Mouse (Mus musculus): ENCODE results near the gene Rpf2. TPM values are rescaled to one million over a fixed set of nuclear protein-coding genes. Genes with fewer than 3 reads are reported as not detected.

Gene Rpf2
- 85.7 and 87.0 TPM in 2 replicates for polyA plus RNA-seq (2014; fragmentation: Nextera tagmentation; extraction: Ambion mirVana)

DNA sequence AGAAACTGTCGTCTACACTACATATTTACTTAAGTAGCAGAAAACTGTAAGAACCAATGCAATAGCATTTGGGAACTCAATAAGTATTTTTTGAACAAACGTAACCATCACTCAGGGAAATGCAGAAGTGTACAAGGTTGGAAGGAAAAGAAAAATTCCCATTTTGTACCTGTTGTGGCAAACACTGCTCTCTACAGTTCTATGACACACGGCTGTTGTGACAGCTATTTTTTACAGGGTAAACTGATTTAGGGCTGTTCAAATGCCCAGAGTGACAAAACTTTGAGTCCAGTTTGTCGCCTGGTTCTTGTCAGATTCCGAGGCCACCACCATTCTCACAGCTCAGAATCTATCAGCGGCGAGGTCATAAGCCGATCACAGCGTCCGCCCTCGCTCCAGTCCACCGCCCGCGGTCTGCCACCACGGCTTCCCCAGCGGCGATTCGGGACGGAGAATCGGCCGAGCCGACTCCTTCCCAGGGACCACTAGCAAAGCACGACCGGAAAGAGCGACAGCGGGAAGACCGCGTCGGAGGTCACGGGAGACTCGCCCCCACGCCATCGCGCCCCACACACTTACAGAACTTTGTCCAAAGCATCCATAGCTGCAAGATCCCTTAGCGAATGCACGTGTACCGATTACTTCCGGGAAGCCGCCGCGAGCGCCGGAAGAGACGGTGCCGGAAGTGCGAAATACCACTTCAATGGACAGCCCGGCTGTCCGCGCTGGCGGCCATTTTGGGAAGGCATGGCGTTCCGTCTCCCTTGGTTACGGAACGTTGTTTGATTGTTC, at the start of gene Rpf2:
Gene Rpf2 (minus strand): TSS at position 663 of the 792 bp plus-strand sequence.
- 1% methylated on average over 54 of the region's 54 CpGs for WGBS
- ATAC-seq (ENCODE audit: insufficient read depth, low FRiP score, low TSS enrichment), result peak; percentile 93
- H3K27me3 ChIP-seq (ENCODE audit: control insufficient read depth, insufficient read depth, low read length), result no peaks in the 10 kb centered on the region
- H3K4me2 ChIP-seq (ENCODE audit: low read depth), result peak within 1 kb of the TSS; percentile 51
- H3K9ac ChIP-seq (ENCODE audit: low read length), result peak within 1 kb of the TSS; percentile 71
- H3K4me1 ChIP-seq (ENCODE audit: control insufficient read depth, insufficient read depth, low read length), result no peaks in the 10 kb centered on the region
- H3K27ac ChIP-seq (ENCODE audit: low read depth, low read length), result peak within 1 kb of the TSS; percentile 46; the same call in 1 of the 2 replicates
- peaks cover 11% of the 10 kb centered on the region for H3K36me3 ChIP-seq (ENCODE audit: control insufficient read depth, insufficient read depth, low read length)
- H3K4me3 ChIP-seq (ENCODE audit: low read depth, low read length), result peak within 1 kb of the TSS; percentile 77
- DNase-seq (ENCODE audit: low spot score), result peak; percentile 92
- H3K9me3 ChIP-seq (ENCODE audit: control insufficient read depth, low read length), result no peaks in the 10 kb centered on the region

DNA sequence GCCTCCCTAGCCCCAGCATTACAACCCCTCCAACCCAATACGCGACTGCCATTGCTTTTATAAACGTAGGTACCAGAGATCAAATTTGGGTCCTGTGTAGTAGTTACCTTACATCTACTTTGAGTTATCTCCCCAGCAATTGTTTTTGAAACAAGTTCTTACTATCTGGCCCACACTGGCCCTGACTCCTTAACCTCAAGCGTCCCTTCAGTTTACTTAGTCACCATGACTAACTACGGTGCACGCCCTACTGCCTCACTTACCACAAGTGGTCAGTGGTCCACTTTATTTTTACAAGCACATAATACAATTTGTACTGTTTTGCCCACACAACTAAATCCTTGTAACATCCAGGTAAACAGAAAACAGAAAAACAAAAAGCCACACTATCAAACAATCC, 45.8 kb upstream of the Rpf2 start:
- DNase-seq (ENCODE audit: low spot score) (no peak), ATAC-seq (ENCODE audit: insufficient read depth, low FRiP score, low TSS enrichment) (no peak)
- Histone ChIP-seq H3K27ac (ENCODE audit: low read depth, low read length) (no peak overlapping the region), H3K4me2 (ENCODE audit: low read depth) (no peak overlapping the region), H3K9me3 (ENCODE audit: control insufficient read depth, low read length) (no peaks in the 10 kb centered on the region), H3K27me3 (ENCODE audit: control insufficient read depth, insufficient read depth, low read length) (no peaks in the 10 kb centered on the region), H3K36me3 (ENCODE audit: control insufficient read depth, insufficient read depth, low read length) (no peaks in the 10 kb centered on the region), H3K4me3 (ENCODE audit: low read depth, low read length) (no peak overlapping the region), H3K4me1 (ENCODE audit: control insufficient read depth, insufficient read depth, low read length) (no peaks in the 10 kb centered on the region), H3K9ac (ENCODE audit: low read length) (no peak overlapping the region)
- WGBS, result 94% methylated on average over 6 of the region's 6 CpGs

DNA sequence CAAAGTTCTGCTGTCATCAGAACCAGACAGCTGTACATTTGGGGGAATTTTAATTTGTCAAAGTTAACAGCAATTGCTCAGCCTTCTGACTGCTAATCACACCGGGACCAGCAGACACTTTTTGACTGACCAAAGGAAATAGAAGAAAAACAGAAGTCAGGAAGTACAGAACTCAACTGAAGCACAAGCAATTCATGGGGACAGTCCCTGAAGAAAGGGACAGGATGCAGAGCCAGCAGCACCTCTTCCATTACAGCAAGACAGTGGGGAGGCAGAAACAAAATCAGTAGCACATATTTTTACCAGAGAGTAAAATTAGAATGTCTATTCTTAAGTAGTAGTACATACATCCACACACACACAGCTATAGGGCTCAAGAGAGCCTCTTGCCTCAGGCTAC, 39.9 kb upstream of the Rpf2 start:
- Histone ChIP-seq H3K9ac (ENCODE audit: low read length) (no peak overlapping the region), H3K27ac (ENCODE audit: low read depth, low read length) (no peak overlapping the region), H3K27me3 (ENCODE audit: control insufficient read depth, insufficient read depth, low read length) (no peaks in the 10 kb centered on the region), H3K4me1 (ENCODE audit: control insufficient read depth, insufficient read depth, low read length) (no peaks in the 10 kb centered on the region), H3K36me3 (ENCODE audit: control insufficient read depth, insufficient read depth, low read length) (peaks cover 3% of the 10 kb centered on the region), H3K4me2 (ENCODE audit: low read depth) (no peak overlapping the region), H3K4me3 (ENCODE audit: low read depth, low read length) (no peak overlapping the region), H3K9me3 (ENCODE audit: control insufficient read depth, low read length) (no peaks in the 10 kb centered on the region)
- no peak for DNase-seq (ENCODE audit: low spot score)
- 90% methylated on average over 1 of the region's 1 CpGs for WGBS
- no peak for ATAC-seq (ENCODE audit: insufficient read depth, low FRiP score, low TSS enrichment)

DNA sequence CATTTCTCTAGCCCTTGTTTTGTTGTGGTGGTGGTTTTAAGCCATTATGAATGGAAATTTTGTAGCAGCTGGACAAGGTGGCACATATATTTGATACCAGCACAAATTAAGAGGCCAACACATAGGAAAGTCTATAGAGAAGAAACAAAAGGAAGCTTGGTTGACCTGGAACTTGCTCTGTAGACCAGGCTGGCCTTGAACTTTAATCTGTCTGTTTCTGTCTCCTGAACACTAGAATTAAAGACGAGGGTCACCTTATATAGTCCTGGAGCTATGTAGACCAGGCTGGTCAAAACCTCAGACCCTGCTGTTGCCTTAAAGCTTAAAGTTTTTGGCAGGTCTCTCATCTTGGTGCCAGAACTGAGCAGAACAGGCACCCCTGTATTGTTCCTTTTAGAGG, 38.7 kb upstream of the Rpf2 start:
- H3K36me3 ChIP-seq (ENCODE audit: control insufficient read depth, insufficient read depth, low read length), result peaks cover 3% of the 10 kb centered on the region
- ATAC-seq (ENCODE audit: insufficient read depth, low FRiP score, low TSS enrichment) (no peak), DNase-seq (ENCODE audit: low spot score) (no peak)
- no peaks in the 10 kb centered on the region for H3K9me3 ChIP-seq (ENCODE audit: control insufficient read depth, low read length)
- no peak overlapping the region for H3K27ac ChIP-seq (ENCODE audit: low read depth, low read length)
- H3K9ac ChIP-seq (ENCODE audit: low read length), result no peak overlapping the region
- no peaks in the 10 kb centered on the region for H3K4me1 ChIP-seq (ENCODE audit: control insufficient read depth, insufficient read depth, low read length)
- H3K27me3 ChIP-seq (ENCODE audit: control insufficient read depth, insufficient read depth, low read length), result no peaks in the 10 kb centered on the region
- H3K4me2 ChIP-seq (ENCODE audit: low read depth), result no peak overlapping the region
- H3K4me3 ChIP-seq (ENCODE audit: low read depth, low read length), result no peak overlapping the region
- WGBS, result 79% methylated on average over 1 of the region's 1 CpGs

DNA sequence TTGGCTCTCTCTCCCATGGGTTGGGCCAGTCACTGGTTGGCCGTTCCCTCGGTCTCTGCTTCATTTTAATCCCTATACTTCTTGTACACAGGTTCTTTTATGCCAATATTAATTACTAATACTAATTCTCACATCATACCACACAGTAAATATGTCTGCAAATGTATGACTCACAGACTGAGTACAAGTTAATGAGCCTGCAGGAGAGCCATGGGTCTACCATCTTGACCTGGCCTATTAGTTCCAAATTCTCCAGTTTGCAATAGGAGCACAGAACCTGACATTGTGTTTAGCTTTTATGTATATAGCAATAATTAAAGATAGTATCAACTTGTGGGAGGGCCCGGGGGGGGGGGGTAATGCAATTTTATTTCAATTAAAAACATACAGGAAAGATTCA, 38.2 kb upstream of the Rpf2 start:
- H3K36me3 ChIP-seq (ENCODE audit: control insufficient read depth, insufficient read depth, low read length), result peaks cover 3% of the 10 kb centered on the region
- no peak overlapping the region for H3K4me3 ChIP-seq (ENCODE audit: low read depth, low read length)
- H3K4me2 ChIP-seq (ENCODE audit: low read depth), result no peak overlapping the region
- H3K9ac ChIP-seq (ENCODE audit: low read length), result no peak overlapping the region
- WGBS, result 91% methylated on average over 3 of the region's 3 CpGs
- no peaks in the 10 kb centered on the region for H3K4me1 ChIP-seq (ENCODE audit: control insufficient read depth, insufficient read depth, low read length)
- H3K9me3 ChIP-seq (ENCODE audit: control insufficient read depth, low read length), result no peaks in the 10 kb centered on the region
- DNase-seq (ENCODE audit: low spot score), result no peak
- no peak for ATAC-seq (ENCODE audit: insufficient read depth, low FRiP score, low TSS enrichment)
- no peak overlapping the region for H3K27ac ChIP-seq (ENCODE audit: low read depth, low read length)
- no peaks in the 10 kb centered on the region for H3K27me3 ChIP-seq (ENCODE audit: control insufficient read depth, insufficient read depth, low read length)

DNA sequence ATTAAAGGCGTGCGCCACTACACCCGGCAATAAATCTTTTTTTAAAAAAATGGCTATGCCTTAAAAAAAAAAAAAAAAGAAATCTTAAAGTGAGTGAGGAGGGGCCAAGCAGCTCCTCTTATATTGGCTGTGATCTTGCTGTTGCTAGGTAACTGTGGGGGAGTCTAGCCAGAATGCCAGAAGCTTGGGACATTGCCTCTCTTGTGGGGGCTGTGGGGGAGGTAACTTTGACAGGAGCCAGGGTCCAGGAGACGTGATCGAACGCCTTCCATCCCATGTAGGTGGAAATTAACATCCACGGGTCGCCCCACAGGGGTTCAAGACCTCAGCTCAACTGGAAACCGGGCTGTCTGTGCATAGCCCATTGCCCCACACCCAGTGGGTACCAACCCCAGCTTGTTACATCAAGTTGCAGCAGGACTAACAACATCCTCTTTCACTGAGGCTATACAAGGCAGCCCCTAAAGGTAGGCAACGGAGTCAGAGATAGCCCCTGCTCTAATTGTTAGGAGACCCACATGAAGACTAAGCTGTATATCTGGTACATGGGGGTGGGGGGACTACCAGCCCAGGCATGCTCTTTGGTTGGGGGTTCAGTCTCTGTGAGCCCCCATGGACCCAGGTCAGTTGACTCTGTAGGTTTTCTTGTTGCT, 37.5 kb upstream of the Rpf2 start:
- DNase-seq (ENCODE audit: low spot score), result no peak
- whole genome bisulfite sequencing, result 82% methylated on average over 10 of the region's 10 CpGs
- Histone ChIP-seq H3K4me3 (ENCODE audit: low read depth, low read length) (no peak overlapping the region), H3K4me2 (ENCODE audit: low read depth) (no peak overlapping the region), H3K27me3 (ENCODE audit: control insufficient read depth, insufficient read depth, low read length) (no peaks in the 10 kb centered on the region), H3K9ac (ENCODE audit: low read length) (no peak overlapping the region), H3K27ac (ENCODE audit: low read depth, low read length) (no peak overlapping the region), H3K4me1 (ENCODE audit: control insufficient read depth, insufficient read depth, low read length) (no peaks in the 10 kb centered on the region), H3K9me3 (ENCODE audit: control insufficient read depth, low read length) (no peaks in the 10 kb centered on the region), H3K36me3 (ENCODE audit: control insufficient read depth, insufficient read depth, low read length) (peaks cover 3% of the 10 kb centered on the region)
- no peak for ATAC-seq (ENCODE audit: insufficient read depth, low FRiP score, low TSS enrichment)

DNA sequence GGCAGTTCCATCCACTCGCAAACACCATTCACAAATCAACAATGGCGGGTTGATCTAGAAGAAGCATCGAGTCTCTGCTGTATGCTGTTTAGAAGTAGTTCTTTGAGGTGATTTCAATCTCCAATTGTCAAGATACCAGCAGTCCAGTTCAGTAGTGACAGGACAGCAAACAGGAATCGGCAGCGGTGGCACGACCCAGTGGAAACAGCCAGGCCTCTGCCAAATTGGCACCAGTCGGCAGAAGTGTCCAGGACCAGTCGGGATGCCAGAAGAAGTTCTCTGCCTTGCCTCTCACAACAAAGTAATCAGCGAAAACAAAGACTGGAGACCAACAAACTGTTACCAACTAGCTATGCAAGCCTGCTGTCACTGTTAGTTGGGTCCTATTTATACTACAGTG, 36.8 kb upstream of the Rpf2 start:
- Histone ChIP-seq H3K4me3 (ENCODE audit: low read depth, low read length) (no peak overlapping the region), H3K4me2 (ENCODE audit: low read depth) (no peak overlapping the region), H3K9ac (ENCODE audit: low read length) (no peak overlapping the region), H3K36me3 (ENCODE audit: control insufficient read depth, insufficient read depth, low read length) (peaks cover 3% of the 10 kb centered on the region), H3K4me1 (ENCODE audit: control insufficient read depth, insufficient read depth, low read length) (no peaks in the 10 kb centered on the region), H3K27me3 (ENCODE audit: control insufficient read depth, insufficient read depth, low read length) (no peaks in the 10 kb centered on the region), H3K9me3 (ENCODE audit: control insufficient read depth, low read length) (no peaks in the 10 kb centered on the region), H3K27ac (ENCODE audit: low read depth, low read length) (no peak overlapping the region)
- ATAC-seq (ENCODE audit: insufficient read depth, low FRiP score, low TSS enrichment), result no peak
- DNase-seq (ENCODE audit: low spot score), result no peak
- 94% methylated on average over 9 of the region's 9 CpGs for WGBS

DNA sequence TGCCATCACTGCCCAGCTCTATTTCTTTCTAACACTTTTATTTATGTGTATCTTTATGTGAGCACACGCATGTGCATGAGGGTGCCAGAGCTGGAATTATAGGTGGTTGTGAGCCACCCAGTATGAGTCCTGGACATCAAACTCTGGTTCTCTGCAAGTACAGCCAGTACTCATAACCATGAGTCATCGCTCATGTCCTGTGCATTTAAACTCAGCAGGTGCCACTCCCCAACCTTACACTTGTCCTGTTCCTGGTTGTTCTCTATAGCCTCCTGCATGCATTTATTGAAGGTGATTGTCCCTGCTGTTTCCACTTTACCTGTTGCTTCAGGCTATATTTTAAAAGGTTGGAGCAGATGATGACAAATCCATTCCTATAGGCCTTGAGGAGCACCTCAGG, 34.7 kb upstream of the Rpf2 start:
- no peaks in the 10 kb centered on the region for H3K9me3 ChIP-seq (ENCODE audit: control insufficient read depth, low read length)
- WGBS, result 94% methylated on average over 2 of the region's 2 CpGs
- H3K4me3 ChIP-seq (ENCODE audit: low read depth, low read length), result no peak overlapping the region
- H3K4me1 ChIP-seq (ENCODE audit: control insufficient read depth, insufficient read depth, low read length), result no peaks in the 10 kb centered on the region
- H3K27ac ChIP-seq (ENCODE audit: low read depth, low read length), result no peak overlapping the region
- ATAC-seq (ENCODE audit: insufficient read depth, low FRiP score, low TSS enrichment), result no peak
- H3K36me3 ChIP-seq (ENCODE audit: control insufficient read depth, insufficient read depth, low read length), result peaks cover 3% of the 10 kb centered on the region
- no peak overlapping the region for H3K9ac ChIP-seq (ENCODE audit: low read length)
- no peak overlapping the region for H3K4me2 ChIP-seq (ENCODE audit: low read depth)
- no peak for DNase-seq (ENCODE audit: low spot score)
- H3K27me3 ChIP-seq (ENCODE audit: control insufficient read depth, insufficient read depth, low read length), result no peaks in the 10 kb centered on the region

- no peak for ATAC-seq (ENCODE audit: insufficient read depth, low FRiP score, low TSS enrichment)
These were observed 31.5 kb upstream of the Rpf2 start for GRCm38 (mm10) chr10:40278317-40278716.

More at GRCm38 (mm10) chr10:40278317-40278716, 31.5 kb upstream of the Rpf2 start:
- Histone ChIP-seq H3K4me2 (ENCODE audit: low read depth) (no peak overlapping the region), H3K4me1 (ENCODE audit: control insufficient read depth, insufficient read depth, low read length) (no peaks in the 10 kb centered on the region), H3K36me3 (ENCODE audit: control insufficient read depth, insufficient read depth, low read length) (no peaks in the 10 kb centered on the region), H3K27me3 (ENCODE audit: control insufficient read depth, insufficient read depth, low read length) (no peaks in the 10 kb centered on the region), H3K9ac (ENCODE audit: low read length) (no peak overlapping the region), H3K9me3 (ENCODE audit: control insufficient read depth, low read length) (no peaks in the 10 kb centered on the region), H3K27ac (ENCODE audit: low read depth, low read length) (no peak overlapping the region), H3K4me3 (ENCODE audit: low read depth, low read length) (no peak overlapping the region)
- DNase-seq (ENCODE audit: low spot score), result no peak
- WGBS, result 77% methylated on average over 5 of the region's 5 CpGs

All from neural tube, embryonic 11.5 days (tissue).